Mouse (Mus musculus): Measurements from ENCODE around the gene Kcne1.
A peak's percentile ranks its signal among the peaks of the same experiment; 100 is the strongest.

The Kcne1 gene

GRCm38 (mm10) chr16:92355982-92356381 lies 3.3 kb downstream of the Kcne1 start:
- DNase-seq, result no peak

GRCm38 (mm10) chr16:92355366-92355765 lies 3.9 kb downstream of the Kcne1 start:
- DNase-seq, result no peak

GRCm38 (mm10) chr16:92353897-92354296 lies 5.4 kb downstream of the Kcne1 start:
- no peak for DNase-seq

GRCm38 (mm10) chr16:92353295-92353694 lies 6.0 kb downstream of the Kcne1 start:
- DNase-seq, result no peak

GRCm38 (mm10) chr16:92348941-92349340 lies 10.3 kb downstream of the Kcne1 start:
- DNase-seq, result no peak

GRCm38 (mm10) chr16:92346297-92346916 lies 12.9 kb downstream of the Kcne1 start:
- no peak for DNase-seq

GRCm38 (mm10) chr16:92345177-92345576 lies 14.1 kb downstream of the Kcne1 start:
- no peak for DNase-seq

GRCm38 (mm10) chr16:92340612-92341511 lies 18.4 kb downstream of the Kcne1 start:
- peak; percentile 70 for DNase-seq

- peak; percentile 72 for DNase-seq
Measured at GRCm38 (mm10) chr16:92336280-92336679, 23.0 kb downstream of the Kcne1 start.

GRCm38 (mm10) chr16:92334600-92334999 lies 24.7 kb downstream of the Kcne1 start:
- DNase-seq, result no peak

- DNase-seq, result peak; percentile 41
Measured at GRCm38 (mm10) chr16:92330966-92331365, 28.3 kb downstream of the Kcne1 start.

- peak; percentile 55 for DNase-seq
Measured at GRCm38 (mm10) chr16:92327911-92328310, 31.4 kb downstream of the Kcne1 start.

- no peak for DNase-seq
Measured at GRCm38 (mm10) chr16:92325062-92325406, 34.2 kb downstream of the Kcne1 start.

GRCm38 (mm10) chr16:92324309-92325061 lies 34.8 kb downstream of the Kcne1 start:
- DNase-seq, result no peak

GRCm38 (mm10) chr16:92321341-92321740 lies 37.9 kb downstream of the Kcne1 start, which contains the start of gene Fam243:
Gene Fam243, minus strand, starts transcription at chr16:92321441.
- DNase-seq, result no peak

- DNase-seq, result no peak
Measured at GRCm38 (mm10) chr16:92320361-92320760, 38.9 kb downstream of the Kcne1 start.

- no peak for DNase-seq
Measured at GRCm38 (mm10) chr16:92319353-92320109, 39.7 kb downstream of the Kcne1 start.

- no peak for DNase-seq
Measured at GRCm38 (mm10) chr16:92316049-92316738, 43.1 kb downstream of the Kcne1 start.

- peak; percentile 37 for DNase-seq
Measured at GRCm38 (mm10) chr16:92313953-92314741, 45.1 kb downstream of the Kcne1 start.

GRCm38 (mm10) chr16:92309126-92309525 lies 50.1 kb downstream of the Kcne1 start:
- no peak for DNase-seq

- DNase-seq, result no peak
Measured at GRCm38 (mm10) chr16:92307947-92308346, 51.3 kb downstream of the Kcne1 start.

Measured in cerebellum, adult 11 months (tissue).